Mouse (Mus musculus): ENCODE data around the gene Uba6. TPM values are rescaled to one million over a fixed set of nuclear protein-coding genes. Genes with fewer than 3 reads are reported as not detected.

The Uba6 gene
- total and polyA plus RNA-seq, 3 experiments: 15.2 to 27.3 (median 15.6) TPM

DNA sequence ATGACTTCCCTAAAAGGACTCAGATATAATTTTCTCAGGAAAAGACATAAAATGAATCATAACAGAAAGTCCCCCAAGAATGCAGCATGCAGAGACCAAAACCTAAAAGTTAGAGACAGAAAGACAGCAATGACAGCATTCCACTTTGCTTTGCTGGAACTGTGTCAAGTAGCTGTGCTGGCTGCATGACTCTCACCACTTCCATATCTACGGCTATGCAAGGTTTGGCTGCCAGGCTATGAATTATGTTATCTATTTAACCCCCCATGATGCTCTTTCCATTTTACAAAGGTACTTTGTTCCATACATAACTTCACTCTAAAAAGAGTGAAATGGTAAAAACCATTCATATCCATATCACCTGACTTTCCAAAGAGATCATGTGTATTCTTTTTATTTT lies 58.6 kb downstream of the Uba6 start:
- in situ Hi-C loops (cut with MboI; ENCODE audit: low pct_ligation_motif_present, low pct_unique_long_range_greater_than_20kb, low sequenced_read_pairs): no loop called here
- H3K79me2 ChIP-seq (replicated peaks; ENCODE audit: control insufficient read depth, extremely low read depth, insufficient read depth, poor library complexity, severe bottlenecking): no peaks in the 10 kb centered on the region
- dilution Hi-C loops (cut with MboI; ENCODE audit: extremely low pct_ligation_motif_present, extremely low pct_unique_long_range_greater_than_20kb, low sequenced_read_pairs): no loop called here
- H3K9ac ChIP-seq (ENCODE audit: insufficient read depth, low read depth): no peak overlapping the region
- no peaks in the 10 kb centered on the region for H3K27me3 ChIP-seq (replicated peaks)
- H3K36me3 ChIP-seq (replicated peaks in 1 of 2; ENCODE audit: control insufficient read depth in 1 of 2, insufficient read depth in 1 of 2, low read length in 1 of 2): peaks cover 10 to 33% of the 10 kb centered on the region in 2 experiments
- H3K4me1 ChIP-seq (ENCODE audit: control insufficient read depth in 1 of 2, insufficient read depth in 2 of 2): peaks cover 0 to 8% of the 10 kb centered on the region in 2 experiments; a peak in 1 of 4 replicates
- H3K4me3 ChIP-seq (replicated peaks in 1 of 3; ENCODE audit: low read depth in 2 of 3, low read length in 2 of 3, poor library complexity in 1 of 3): no peak overlapping the region
- TF ChIP-seq BHLHE40 (IDR thresholded peaks at IDR 0.05; ENCODE audit: low read depth, low read length) (no peak), MAX (IDR thresholded peaks at IDR 0.05; ENCODE audit: low read length) (no peak), UBTF (IDR thresholded peaks at IDR 0.05; ENCODE audit: low read depth, low read length) (no peak), CHD2 (IDR thresholded peaks at IDR 0.05; ENCODE audit: low read length) (no peak), POLR2A (IDR thresholded peaks at IDR 0.05; ENCODE audit: low read depth, low read length) (no peak)
- no peak overlapping the region for H3K27ac ChIP-seq (ENCODE audit: insufficient read depth, low read depth)
- no peak for DNase-seq (ENCODE audit: extremely low read depth)
- H3K9me3 ChIP-seq (replicated peaks; ENCODE audit: low read length): no peaks in the 10 kb centered on the region
- H3K4me2 ChIP-seq (ENCODE audit: insufficient read depth, low read depth, poor library complexity, severe bottlenecking): no peak overlapping the region

DNA sequence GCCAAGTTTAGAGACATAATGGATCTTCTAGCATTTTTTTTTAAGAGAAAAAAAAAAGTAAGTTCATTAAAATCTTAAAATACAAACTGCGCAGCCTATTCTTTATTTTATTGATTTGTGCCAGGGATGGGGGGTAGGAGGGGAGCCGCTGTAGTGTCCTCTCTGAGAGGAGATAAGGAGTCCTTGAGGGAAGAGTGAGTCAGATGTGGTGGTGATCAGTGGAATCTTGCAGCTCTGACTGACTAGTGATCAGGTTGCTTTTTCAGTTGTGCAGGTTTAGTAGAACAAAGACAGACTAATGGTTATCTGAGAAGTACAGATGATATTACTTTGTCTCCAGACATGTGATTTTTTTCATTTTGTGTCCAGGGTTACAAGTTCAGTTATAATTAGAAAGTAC lies 59.6 kb downstream of the Uba6 start:
- in situ Hi-C loops (cut with MboI; ENCODE audit: low pct_ligation_motif_present, low pct_unique_long_range_greater_than_20kb, low sequenced_read_pairs): no loop called here
- Histone ChIP-seq H3K79me2 (replicated peaks; ENCODE audit: control insufficient read depth, extremely low read depth, insufficient read depth, poor library complexity, severe bottlenecking) (no peaks in the 10 kb centered on the region), H3K27me3 (replicated peaks) (no peaks in the 10 kb centered on the region), H3K4me3 (replicated peaks in 1 of 3; ENCODE audit: low read depth in 2 of 3, low read length in 2 of 3, poor library complexity in 1 of 3) (no peak overlapping the region), H3K27ac (ENCODE audit: insufficient read depth, low read depth) (no peak overlapping the region), H3K36me3 (replicated peaks in 1 of 2; ENCODE audit: control insufficient read depth in 1 of 2, insufficient read depth in 1 of 2, low read length in 1 of 2) (peaks cover 10 to 34% of the 10 kb centered on the region in 2 experiments), H3K4me1 (ENCODE audit: control insufficient read depth in 1 of 2, insufficient read depth in 2 of 2) (peaks cover 0 to 3% of the 10 kb centered on the region in 2 experiments; a peak in 1 of 4 replicates), H3K4me2 (ENCODE audit: insufficient read depth, low read depth, poor library complexity, severe bottlenecking) (no peak overlapping the region), H3K9me3 (replicated peaks; ENCODE audit: low read length) (no peaks in the 10 kb centered on the region), H3K9ac (ENCODE audit: insufficient read depth, low read depth) (no peak overlapping the region)
- TF ChIP-seq CTCF (conservative IDR thresholded peaks at IDR 0.05 in 1 of 2, IDR thresholded peaks at IDR 0.05 in 1 of 2; ENCODE audit: low read depth in 2 of 2, low read length in 2 of 2): no peak
- TF ChIP-seq SIN3A (IDR thresholded peaks at IDR 0.05; ENCODE audit: low read length): no peak
- TF ChIP-seq TCF12 (IDR thresholded peaks at IDR 0.05; ENCODE audit: low read depth, low read length): no peak
- no peak for TF ChIP-seq CHD1 (IDR thresholded peaks at IDR 0.05; ENCODE audit: low read depth, low read length)
- no peak for TF ChIP-seq USF1 (IDR thresholded peaks at IDR 0.05; ENCODE audit: low read depth, low read length)
- no peak for TF ChIP-seq MAZ (IDR thresholded peaks at IDR 0.05; ENCODE audit: low read depth, low read length)
- no peak for TF ChIP-seq CHD2 (IDR thresholded peaks at IDR 0.05; ENCODE audit: low read length)
- TF ChIP-seq GABPA (IDR thresholded peaks at IDR 0.05; ENCODE audit: insufficient replicate concordance, low read depth, low read length): no peak
- TF ChIP-seq MAX (IDR thresholded peaks at IDR 0.05; ENCODE audit: low read length): no peak
- no peak for TF ChIP-seq MEF2A (IDR thresholded peaks at IDR 0.05; ENCODE audit: borderline replicate concordance, low read depth, low read length)
- TF ChIP-seq USF2 (conservative IDR thresholded peaks at IDR 0.05; ENCODE audit: low read depth, low read length): no peak
- TF ChIP-seq POLR2A (IDR thresholded peaks at IDR 0.05; ENCODE audit: low read depth, low read length): no peak
- no peak for TF ChIP-seq MYC (IDR thresholded peaks at IDR 0.05; ENCODE audit: low read depth, low read length)
- TF ChIP-seq ZNF384 (IDR thresholded peaks at IDR 0.05; ENCODE audit: low read depth, low read length): no peak
- TF ChIP-seq KAT2A (IDR thresholded peaks at IDR 0.05; ENCODE audit: insufficient replicate concordance, low read length): no peak
- TF ChIP-seq HCFC1 (IDR thresholded peaks at IDR 0.05; ENCODE audit: low read depth, low read length): no peak
- no peak for TF ChIP-seq MXI1 (IDR thresholded peaks at IDR 0.05; ENCODE audit: low read depth, low read length)
- no peak for TF ChIP-seq PAX5 (IDR thresholded peaks at IDR 0.05; ENCODE audit: low read length)
- dilution Hi-C loops (cut with MboI; ENCODE audit: extremely low pct_ligation_motif_present, extremely low pct_unique_long_range_greater_than_20kb, low sequenced_read_pairs): no loop called here
- DNase-seq (ENCODE audit: extremely low read depth): no peak

Measured in CH12.LX (cell line).